Mouse (Mus musculus) bone marrow, adult 2 months (tissue): Measurements from ENCODE around the gene Samd4.

ENCODE experiments used
- CTCF ChIP-seq: fragments of 200-500 bp; IDR thresholded peaks from 2 replicates; pipeline ENCODE4 v1.5.1; 2011; ENCODE audit warnings: low read length, control low read depth; ENCODE audit not compliant: control insufficient read depth, insufficient read depth
- POLR2A ChIP-seq: fragments of 200-500 bp; IDR thresholded peaks from 2 replicates; pipeline ENCODE4 v1.6.1; 2011; ENCODE audit warnings: low read depth, mild to moderate bottlenecking, control low read depth, low read length, borderline replicate concordance; ENCODE audit not compliant: control insufficient read depth

GRCm38 (mm10) chr14:47096357-47096756 is 213.7 kb downstream of the Samd4 start:
- TF ChIP-seq CTCF (no peak), POLR2A (no peak)
